Mouse (Mus musculus): ENCODE results near the gene Gm5458. TPM values are rescaled to one million over a fixed set of nuclear protein-coding genes. Genes with fewer than 3 reads are reported as not detected.
"Not testable (repeated sequence)": the region's sequence is repeated elsewhere in the genome, so short reads cannot be mapped to it uniquely, and the experiment has no call there.

Gm5458 gene
- polyA plus RNA-seq (2012; rRNA removed) = not detected in 2 replicates

- WGBS = 80% methylated on average over 2 of the region's 2 CpGs
- not testable (repeated sequence) for DNase-seq (ENCODE audit: low read depth, low spot score)
Measured at GRCm38 (mm10) chr14:19602481-19602880, at the start of gene Gm5458. TSS of gene Gm5458 (minus strand) at chr14:19602581.

DNA sequence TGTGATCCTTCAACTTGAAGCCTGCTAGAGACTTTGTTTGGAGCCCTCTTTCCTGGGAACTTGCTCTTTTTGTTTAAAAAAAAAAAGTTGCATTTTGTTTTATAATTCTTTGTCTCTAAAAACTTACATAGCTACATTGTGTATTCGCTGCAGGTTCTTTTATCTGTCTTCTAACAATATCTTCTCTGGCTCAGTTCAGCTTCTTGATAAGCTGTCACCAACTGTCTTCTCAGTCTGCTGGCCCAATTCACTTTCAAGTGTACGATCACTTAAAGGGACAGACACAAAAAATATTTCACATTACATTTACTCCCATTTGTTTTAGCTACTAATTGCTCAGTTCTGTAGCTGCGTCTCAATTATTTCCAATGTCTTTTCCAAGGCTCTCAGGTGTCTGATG, 43.9 kb upstream of the Gm5458 start:
- no peak for DNase-seq (ENCODE audit: low read depth, low spot score)
- 82% methylated on average over 3 of the region's 3 CpGs for WGBS

DNA sequence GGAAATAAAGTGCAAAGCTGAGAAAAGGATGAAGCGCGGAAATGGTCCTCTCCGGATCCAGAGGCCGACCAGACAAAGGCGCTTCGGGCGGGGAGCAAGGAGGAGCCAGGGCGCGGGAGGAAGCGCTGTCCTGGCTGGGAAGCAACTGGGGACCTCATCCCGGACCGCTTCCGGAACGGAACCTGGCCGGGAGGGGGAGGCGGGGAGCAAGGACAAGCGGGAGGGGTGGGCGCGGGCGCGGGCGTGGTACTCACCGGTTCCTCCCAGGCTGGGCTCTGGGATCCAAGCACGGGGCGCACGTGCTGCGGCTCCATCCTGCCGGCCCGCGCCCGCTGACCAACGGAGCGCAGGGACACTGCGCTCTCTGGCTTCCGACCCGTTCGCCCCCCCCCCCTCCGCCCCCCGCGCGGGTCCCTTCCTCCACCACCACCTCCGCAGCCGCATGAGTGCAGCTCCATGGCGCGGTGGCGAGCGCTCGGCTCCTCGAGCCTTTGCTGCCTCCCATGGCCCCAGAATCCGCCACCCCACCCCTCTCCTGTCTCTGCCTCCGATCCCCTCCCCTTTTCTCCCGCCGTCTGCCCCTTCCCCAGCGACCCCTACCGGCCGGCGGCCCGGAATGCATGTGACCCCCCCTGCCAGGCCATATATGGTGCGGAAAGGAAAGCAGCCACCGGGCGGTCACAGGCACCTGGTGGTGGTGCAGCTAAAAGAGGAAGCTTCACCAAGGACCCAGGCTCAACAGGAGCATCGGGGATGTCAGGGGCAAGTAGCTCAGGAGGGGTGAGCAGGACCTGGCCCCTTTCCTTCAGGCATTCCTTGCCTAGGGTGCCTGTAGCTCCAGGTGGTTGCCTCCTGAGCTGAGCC, 17.3 kb downstream of the Gm5458 start, which contains the start of gene Gm2237:
Gene Gm2237, minus strand, starts transcription at position 332 of the 864 bp plus-strand sequence.
- not testable (repeated sequence) for DNase-seq (ENCODE audit: low read depth, low spot score)
- under 1% methylated on average over 36 of the region's 62 CpGs for WGBS

DNA sequence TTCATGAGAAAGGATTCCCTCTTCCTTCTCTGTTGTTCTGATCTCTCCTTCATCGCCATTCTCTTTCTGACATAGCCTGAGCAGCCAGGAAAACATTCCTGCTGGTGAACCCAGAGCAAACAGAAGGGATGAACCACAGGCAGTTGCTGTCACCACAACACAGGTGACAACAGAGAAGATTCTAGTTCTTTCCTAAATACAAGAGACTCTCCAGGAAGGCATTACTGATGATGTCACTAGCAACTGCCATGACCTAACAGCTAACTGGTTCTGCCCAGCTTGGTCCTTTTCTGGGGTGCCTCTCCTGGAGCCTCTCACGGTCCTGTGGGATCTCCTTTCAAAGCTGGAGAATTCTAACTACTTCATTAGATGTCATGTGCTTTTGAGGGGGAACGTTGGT, 52.5 kb downstream of the Gm5458 start, which contains the start of gene Gm2244:
Gene Gm2244, minus strand, starts transcription at position 101 of the 400 bp plus-strand sequence.
- 79% methylated on average over 1 of the region's 3 CpGs for WGBS
- DNase-seq (ENCODE audit: low read depth, low spot score) = not testable (repeated sequence)

Other genes starting within 250 kb of the Gm5458 start
- 0.19 TPM in 1 of 2 replicates, not detected in the other for gene Gm21738, start 183.7 kb downstream of the Gm5458 start, polyA plus RNA-seq (2012; rRNA removed)
- not detected in 2 replicates for gene Gm2244, start 52.6 kb downstream of the Gm5458 start, polyA plus RNA-seq (2012; rRNA removed)
- 0.34 and 0.50 TPM in 2 replicates for gene Gm2237, start 17.4 kb downstream of the Gm5458 start, polyA plus RNA-seq (2012; rRNA removed)
- 4.7 and 7.4 TPM in 2 replicates for gene Nid2, start 148.7 kb upstream of the Gm5458 start, polyA plus RNA-seq (2012; rRNA removed)
- 34.3 and 36.9 TPM in 2 replicates for gene Rtraf, start 221.2 kb upstream of the Gm5458 start, polyA plus RNA-seq (2012; rRNA removed)

All from large intestine, adult 2 months (tissue).